Mouse (Mus musculus) ZHBTc4 (cell line): ENCODE data around the gene Pitpnm2.
A peak's percentile ranks its signal among the peaks of the same experiment; 100 is the strongest.

Experiments used
- DNase-seq: peaks from one replicate; pipeline ENCODE4 v3.0.0-alpha.2; 2011; ENCODE audit warnings: low read depth, low spot score

Pitpnm2 gene

GRCm38 (mm10) chr5:124249614-124250591 is at the start of gene Pitpnm2:
Pitpnm2 (minus strand) TSS chr5:124249760.
- DNase-seq = peak; percentile 56

GRCm38 (mm10) chr5:124299307-124299706 is 49.7 kb upstream of the Pitpnm2 start:
- peak; percentile 51 for DNase-seq

- DNase-seq = no peak
These were observed 46.9 kb upstream of the Pitpnm2 start for GRCm38 (mm10) chr5:124296475-124296874.

GRCm38 (mm10) chr5:124293967-124294366 is 44.4 kb upstream of the Pitpnm2 start:
- DNase-seq = no peak

GRCm38 (mm10) chr5:124290216-124290615 is 40.7 kb upstream of the Pitpnm2 start:
- no peak for DNase-seq

GRCm38 (mm10) chr5:124287616-124288247 is 38.2 kb upstream of the Pitpnm2 start:
- peak; percentile 55 for DNase-seq

GRCm38 (mm10) chr5:124284330-124284729 is 34.8 kb upstream of the Pitpnm2 start:
- DNase-seq = peak; percentile 13

GRCm38 (mm10) chr5:124282854-124283253 is 33.3 kb upstream of the Pitpnm2 start:
- DNase-seq = no peak

- no peak for DNase-seq
These were observed 20.7 kb upstream of the Pitpnm2 start for GRCm38 (mm10) chr5:124270226-124270625.

GRCm38 (mm10) chr5:124269661-124270060 is 20.1 kb upstream of the Pitpnm2 start:
- DNase-seq = no peak

GRCm38 (mm10) chr5:124267652-124268051 is 18.1 kb upstream of the Pitpnm2 start:
- no peak for DNase-seq

GRCm38 (mm10) chr5:124266821-124267220 is 17.3 kb upstream of the Pitpnm2 start:
- no peak for DNase-seq

GRCm38 (mm10) chr5:124263246-124263645 is 13.7 kb upstream of the Pitpnm2 start:
- peak; percentile 68 for DNase-seq

GRCm38 (mm10) chr5:124262090-124262489 is 12.5 kb upstream of the Pitpnm2 start:
- no peak for DNase-seq

GRCm38 (mm10) chr5:124259133-124259532 is 9.6 kb upstream of the Pitpnm2 start:
- no peak for DNase-seq

GRCm38 (mm10) chr5:124258026-124258425 is 8.5 kb upstream of the Pitpnm2 start:
- DNase-seq = no peak

- DNase-seq = no peak
These were observed 5.6 kb upstream of the Pitpnm2 start for GRCm38 (mm10) chr5:124255141-124255540.

- no peak for DNase-seq
These were observed 4.0 kb upstream of the Pitpnm2 start for GRCm38 (mm10) chr5:124253555-124253954.

GRCm38 (mm10) chr5:124252580-124253320 is 3.2 kb upstream of the Pitpnm2 start:
- no peak for DNase-seq

GRCm38 (mm10) chr5:124251070-124251469 is 1.5 kb upstream of the Pitpnm2 start:
- no peak for DNase-seq

GRCm38 (mm10) chr5:124248845-124249613 is 531 bp downstream of the Pitpnm2 start:
- DNase-seq = peak; percentile 41
